Mouse (Mus musculus) erythroblast, embryonic 14.5 days (primary cell): ENCODE data around the gene Polr2g.

Experiments
- GATA1 ChIP-seq: IDR thresholded peaks from 2 replicates; pipeline ENCODE4 v1.6.1; 2012; ENCODE audit warnings: low read length, inconsistent platforms, mixed read lengths
- TAL1 ChIP-seq: IDR thresholded peaks from 3 replicates; pipeline ENCODE4 v1.6.1; 2012; ENCODE audit warnings: low read length, inconsistent platforms, mixed read lengths

DNA sequence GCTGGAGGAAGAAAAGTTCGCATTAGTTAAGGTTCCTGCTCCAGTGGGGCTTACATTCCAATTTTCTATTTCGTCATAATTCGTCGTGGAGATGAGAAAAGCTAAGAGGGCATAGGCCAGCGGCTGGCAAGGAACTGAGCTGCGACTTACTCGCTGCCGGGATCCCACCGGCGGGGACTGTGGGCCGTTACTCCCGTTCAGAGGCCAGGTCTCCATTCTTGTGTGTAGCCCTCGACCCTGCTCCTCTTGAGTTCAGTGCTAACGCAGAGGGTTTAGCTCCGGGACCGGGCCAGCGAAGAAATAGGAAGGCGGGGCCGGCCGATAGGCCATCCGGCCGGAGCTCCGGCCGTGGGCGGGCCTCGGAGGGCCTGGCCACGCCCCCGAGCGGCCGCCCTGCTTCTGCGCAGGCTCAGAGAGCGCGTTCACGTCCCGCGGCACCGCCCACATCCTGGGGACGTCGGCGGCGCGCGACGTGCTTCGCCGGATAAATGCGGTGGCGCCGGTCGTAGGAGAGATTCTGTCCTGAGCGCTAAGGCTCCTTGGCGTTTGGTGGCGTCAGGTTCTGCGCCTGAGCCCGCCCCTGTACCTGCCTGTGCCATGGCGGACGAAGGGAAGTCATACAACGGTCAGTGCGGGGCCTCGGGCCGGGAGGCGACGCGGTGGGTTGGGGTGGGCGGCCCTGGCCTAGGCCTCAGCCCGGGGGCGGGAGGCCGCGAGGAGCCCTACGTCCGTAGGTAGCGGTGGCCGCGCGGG, 41.6 kb downstream of the Polr2g start, which contains the start of gene Nxf1:
- TF ChIP-seq TAL1 (no peak), GATA1 (no peak)
